Mouse (Mus musculus) cerebellum, adult 18-20 months (tissue): ENCODE measurements around the gene B9d2.
"Not testable (repeated sequence)": the region's sequence is repeated elsewhere in the genome, so short reads cannot be mapped to it uniquely, and the experiment has no call there.

Source experiments
- DNase-seq, 2 experiments: peaks; one replicate each; pipeline ENCODE4 v3.0.0; 2021

Gene B9d2

DNA sequence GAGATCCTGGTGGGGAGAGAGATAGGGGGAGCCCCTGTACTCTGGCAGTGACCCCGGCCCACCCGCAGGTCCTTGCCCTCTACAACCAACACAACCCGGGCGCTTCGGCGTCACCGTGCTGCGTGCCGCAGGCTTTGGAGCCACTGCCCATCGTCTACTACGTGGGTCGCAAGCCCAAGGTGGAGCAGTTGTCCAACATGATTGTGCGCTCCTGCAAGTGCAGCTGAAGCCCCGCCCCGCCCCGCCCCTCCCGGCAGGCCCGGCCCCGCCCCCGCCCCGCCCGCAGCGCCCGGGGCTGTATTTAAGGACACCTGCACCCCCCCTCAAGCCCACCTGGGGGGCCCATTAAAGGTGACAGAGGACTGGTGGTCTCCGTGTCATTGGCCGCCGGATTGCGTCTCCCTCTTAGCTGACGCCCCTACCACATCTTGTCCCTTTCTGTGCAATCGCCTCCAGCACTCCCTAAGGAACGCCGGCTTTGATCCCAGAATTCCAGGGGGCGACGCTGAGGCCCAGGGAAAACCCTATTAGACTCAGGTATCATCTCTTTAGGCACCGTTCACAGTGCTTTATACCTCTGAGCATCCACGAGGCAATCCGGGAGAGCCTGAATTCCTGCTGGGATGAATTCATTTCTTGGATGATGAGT is 24.3 kb downstream of the B9d2 start:
- no peak for DNase-seq

DNA sequence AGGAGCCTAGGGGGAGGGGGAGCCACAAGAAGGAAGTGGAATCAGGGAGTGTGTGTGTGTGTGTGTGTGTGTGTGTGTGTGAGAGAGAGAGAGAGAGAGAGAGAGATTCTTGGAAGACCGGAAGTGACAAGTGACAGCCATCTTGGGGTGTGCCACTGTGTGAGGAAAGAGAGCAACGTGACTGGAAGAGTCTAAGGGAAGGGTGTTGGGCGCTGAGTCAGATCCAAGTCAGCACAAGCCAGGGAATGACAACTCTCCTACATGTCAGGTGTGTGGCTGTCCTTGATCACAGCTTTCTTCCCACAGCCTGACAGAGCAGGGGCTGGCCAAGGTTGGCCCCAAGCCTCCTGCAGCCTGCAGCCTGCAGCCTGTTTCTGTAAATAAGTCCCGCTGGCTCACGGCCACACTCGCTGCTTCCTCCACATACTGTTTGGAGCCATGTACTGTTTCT is 25.2 kb downstream of the B9d2 start:
- no peak for DNase-seq

DNA sequence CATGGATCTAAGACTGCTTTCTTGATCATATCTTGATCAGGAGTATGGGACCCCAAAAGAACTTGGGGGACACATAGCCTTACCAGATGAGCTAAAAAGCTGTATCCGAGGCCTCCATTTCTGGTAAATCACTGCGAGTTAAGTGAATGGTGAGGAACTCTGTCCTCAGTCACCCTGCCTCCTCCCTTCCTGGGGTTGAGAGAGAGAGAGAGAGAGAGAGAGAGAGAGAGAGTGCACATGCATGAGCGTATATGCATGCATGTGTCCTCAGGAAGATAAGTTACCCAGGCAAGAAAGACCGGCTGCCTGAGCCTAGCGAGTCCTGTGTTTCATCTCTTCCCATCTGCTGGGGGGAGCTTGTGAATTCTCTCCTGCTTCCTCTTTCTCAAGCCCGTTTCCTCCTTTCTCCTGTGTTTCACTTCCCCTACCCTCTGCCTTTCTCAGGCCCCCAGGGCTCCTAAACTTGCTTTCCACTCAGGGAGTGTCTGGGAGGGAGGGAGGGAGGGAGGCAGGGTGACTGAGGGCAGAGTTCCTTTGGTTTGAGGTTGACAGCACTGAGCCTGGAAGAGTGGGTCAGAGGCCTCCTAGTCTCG is 26.1 kb downstream of the B9d2 start:
- DNase-seq = no peak

GRCm38 (mm10) chr7:25707581-25708292 is 27.2 kb downstream of the B9d2 start:
- no peak for DNase-seq

DNA sequence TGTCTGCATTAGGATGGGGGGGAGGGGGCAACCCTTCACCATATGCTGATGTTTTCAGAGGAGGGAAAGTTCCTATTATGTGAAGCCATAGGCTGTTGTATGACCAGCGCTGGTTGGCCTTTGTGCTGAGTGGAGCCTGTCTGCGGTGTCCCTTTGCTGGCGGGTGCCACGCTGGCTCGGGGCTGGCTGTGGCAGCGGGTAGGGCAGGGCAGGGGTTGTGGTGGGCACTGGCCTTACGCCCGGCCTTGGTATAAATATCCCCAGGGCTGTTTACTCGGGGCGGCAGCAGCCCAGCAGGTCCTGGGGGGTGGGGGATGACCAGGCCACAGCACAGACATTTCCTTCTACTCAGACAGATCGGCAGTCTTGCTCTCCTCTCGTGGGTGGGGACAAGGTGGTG is 29.4 kb downstream of the B9d2 start:
- DNase-seq = no peak

DNA sequence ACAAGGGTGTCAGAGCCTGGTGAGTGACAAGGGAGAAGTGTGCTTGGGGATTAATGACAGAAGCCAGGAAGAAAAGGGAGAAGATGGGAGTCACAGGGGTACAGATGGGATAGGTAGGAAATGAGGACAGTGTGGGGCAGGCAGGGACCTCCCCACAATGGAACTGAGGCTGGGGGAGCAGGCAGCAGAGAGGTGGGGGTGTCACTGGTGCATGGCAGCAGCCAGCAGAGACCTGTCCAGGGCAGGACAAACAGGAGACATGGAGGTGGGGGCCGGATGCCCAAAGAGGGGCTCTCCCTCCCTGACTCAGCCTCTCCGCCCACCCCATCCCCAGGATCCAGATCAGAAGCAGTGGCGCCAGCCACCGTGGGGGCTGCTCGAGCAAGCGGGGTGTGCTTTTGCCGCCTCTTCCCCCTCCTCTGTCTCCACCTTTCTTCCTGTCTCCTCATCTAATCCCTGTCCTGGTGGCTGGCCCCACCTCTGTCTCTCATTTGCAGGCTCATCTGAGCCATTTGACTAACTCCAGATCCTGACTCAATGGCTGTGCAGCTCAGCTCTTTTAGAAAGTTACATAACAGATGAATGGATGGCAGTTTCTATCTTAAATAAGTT is 30.0 kb downstream of the B9d2 start:
- no peak for DNase-seq

- no peak for DNase-seq
These were observed 30.6 kb downstream of the B9d2 start for GRCm38 (mm10) chr7:25711165-25711564.

DNA sequence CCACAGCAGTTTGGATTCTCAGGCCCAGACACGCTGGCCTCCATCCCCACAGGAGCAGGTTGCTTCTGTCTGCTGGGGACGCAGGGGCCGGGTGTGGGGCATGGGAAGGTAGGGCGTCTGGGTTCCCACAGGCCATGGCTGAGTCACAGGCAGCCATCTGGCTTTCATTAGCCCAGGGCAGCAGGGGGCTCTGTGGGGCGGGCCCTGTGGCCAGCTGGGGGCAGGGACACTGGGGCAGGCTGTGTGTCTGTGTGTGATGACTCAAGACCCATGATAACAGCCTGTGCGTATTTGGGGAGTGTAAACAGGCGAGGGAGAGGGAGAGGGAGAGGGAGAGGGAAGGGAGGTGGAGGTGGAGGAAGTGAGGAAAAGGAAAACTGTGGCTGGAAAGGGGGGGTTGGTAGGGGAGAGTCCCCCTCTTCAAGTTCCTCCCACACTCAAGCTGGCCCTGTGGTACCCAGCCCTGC is 31.2 kb downstream of the B9d2 start:
- peak; percentile 64 to 67 for DNase-seq

DNA sequence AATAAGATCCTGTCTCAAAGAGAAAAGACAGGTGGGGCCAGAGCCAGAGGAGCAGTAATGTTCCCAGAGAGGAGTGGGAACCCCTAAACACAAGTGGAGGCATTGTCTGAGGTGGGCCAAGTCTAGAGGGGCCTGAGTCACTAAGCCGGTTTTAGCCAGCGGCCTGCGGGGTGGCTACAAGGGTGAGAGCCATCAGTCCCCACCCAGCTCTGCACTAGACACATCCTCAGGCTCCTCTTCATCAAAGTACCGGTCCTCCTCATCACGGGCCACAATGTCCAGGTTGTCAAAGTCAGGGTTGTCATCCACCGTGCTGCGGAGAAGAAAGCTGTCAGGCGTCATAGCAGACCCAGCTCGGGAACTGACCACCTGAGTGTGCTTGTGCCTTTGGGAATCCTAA is 32.2 kb downstream of the B9d2 start:
- DNase-seq = no peak

DNA sequence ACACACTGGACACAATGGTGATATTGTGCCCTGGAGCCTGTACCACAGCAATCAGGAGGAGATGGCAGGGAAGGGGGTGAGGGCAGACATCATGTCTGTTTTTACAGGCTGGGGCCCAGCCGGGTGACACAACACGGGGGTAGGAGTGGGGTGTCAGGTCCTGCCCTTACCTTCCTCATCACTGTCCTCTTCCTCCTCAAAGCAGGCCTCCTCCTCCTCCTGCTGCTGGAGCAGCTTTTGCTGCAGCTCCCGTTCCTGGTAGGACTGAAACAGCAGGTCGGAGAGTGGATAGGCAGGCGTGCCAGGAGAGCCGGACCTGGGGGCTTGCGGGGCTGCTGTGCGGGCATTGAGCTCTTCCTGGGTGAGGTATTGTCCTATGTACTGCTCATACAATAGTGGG is 34.0 kb downstream of the B9d2 start:
- DNase-seq = no peak

DNA sequence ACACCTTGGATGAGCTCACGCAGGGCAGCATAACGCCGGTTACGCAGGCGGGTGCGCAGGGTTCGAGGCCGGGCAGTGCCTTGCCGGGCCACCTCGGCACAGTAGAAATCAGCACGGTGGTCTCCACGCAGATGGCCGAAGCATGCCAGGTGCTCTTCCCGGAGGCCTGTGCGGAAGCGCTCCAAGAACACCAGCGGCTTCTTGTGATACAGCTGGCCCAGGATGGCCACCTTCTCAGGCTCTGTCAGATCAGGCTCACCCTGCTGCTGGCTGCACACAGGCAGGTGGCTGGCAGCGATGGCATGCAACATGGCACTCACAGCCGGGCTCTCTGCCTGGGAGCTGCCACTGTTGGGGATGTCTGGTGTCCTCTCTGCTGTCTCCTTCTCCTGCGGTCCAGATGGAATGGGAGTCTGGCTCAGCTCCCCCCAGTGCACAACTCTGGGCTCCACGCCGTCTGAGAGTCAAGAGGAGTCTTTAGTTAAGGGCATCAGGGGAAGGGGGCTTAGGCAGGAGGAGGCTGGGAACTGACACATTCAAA is 35.2 kb downstream of the B9d2 start:
- DNase-seq = no peak

- DNase-seq = no peak
These were observed 36.9 kb downstream of the B9d2 start for GRCm38 (mm10) chr7:25717478-25717877.

DNA sequence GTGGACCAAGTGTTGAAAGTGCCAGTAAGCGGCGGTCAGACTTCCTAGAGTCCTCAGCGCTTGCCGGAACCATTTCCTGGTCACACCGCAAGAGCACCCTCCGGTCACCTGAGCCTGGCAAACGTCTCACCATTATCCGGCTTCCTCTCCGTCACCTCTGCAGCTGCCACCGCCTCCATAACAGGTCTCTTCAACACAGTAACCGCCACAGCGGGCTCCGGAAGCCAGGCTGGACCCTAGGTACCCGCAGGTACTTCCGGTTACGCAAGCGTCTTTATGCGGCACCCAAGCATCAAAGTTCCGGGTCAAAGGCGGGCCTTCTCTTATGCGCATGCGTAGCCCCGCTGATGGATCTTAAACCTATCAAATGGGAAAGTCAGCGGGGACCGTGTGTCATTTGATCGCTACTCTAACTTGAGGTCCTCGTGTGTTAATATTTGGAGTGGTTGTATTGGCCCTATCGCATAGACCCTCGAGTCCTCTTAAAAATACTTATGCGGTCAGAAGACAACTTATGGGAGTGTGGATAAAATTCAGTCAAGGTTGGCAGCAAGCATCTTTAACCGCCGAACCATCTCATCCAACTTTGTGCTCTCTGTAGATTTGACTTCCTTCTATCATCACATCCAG is 38.3 kb downstream of the B9d2 start, which contains the start of gene Ccdc97:
Ccdc97 (minus strand) TSS at position 301 of the 630 bp plus-strand sequence.
- DNase-seq = peak; percentile 94 to 95

GRCm38 (mm10) chr7:25719761-25720610 is 39.4 kb downstream of the B9d2 start:
- DNase-seq = peak; percentile 65 to 82

GRCm38 (mm10) chr7:25720760-25721159 is 40.2 kb downstream of the B9d2 start:
- DNase-seq = no peak

- not testable (repeated sequence) for DNase-seq
These were observed 41.2 kb downstream of the B9d2 start for GRCm38 (mm10) chr7:25721776-25722175.

DNA sequence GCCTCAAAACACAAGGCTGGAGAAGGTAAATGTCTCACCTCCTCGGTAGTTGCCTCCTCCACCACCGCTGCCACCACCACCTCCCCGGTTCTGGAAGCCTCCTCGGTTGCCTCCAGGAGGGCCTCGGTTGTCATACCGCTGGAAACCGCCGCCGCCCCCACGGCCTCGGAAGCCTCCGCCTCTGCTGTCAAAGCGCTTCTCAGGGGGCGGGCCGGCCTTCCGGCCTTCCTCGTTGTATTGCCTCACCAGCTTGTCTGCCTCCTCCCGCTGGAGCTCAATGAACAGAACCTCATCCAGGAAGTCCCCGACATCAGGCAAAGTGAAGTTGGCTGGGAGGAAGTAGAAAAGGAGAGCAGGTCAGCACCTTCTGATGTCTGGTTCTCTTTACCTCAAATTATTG is 45.3 kb downstream of the B9d2 start:
- no peak for DNase-seq

DNA sequence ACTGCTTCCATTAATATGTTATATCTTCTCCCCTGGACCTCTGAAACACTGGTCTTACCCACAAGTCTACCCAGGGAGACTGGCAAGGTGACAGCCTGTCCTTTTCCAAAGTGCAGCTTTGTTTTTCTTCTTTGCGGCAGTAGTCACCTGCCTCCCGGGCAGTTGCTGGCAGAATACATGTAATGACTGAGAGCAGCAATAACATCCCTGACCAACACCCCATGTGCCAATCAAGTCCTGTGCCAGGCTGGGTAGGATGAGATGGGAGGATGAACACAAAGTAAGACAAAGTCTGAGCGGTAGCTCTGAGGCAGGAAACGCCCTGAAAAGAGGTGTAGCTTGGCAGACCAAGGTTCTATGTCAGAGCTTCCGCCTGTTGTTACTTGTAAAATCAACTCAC is 47.2 kb downstream of the B9d2 start:
- DNase-seq = no peak

DNA sequence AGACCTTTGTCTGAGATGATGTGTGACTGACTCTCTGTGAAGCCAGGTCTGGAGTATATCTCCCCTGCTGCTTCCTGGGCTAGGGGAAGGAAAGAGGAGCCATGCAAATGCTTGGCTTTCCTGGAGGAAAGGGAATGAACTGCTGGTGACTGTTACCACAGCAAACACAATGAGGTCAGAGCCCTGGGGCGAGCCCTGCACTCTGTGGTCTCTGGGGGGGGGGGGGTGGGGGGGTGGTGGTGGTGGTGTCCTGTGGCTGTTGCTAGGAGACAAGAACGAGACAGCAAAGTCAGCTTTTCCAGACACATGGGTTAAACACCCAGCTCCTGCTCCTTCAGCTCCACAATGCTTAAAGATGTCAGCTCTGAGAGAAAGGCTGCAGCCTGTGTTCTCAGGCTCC is 48.8 kb downstream of the B9d2 start:
- no peak for DNase-seq

DNA sequence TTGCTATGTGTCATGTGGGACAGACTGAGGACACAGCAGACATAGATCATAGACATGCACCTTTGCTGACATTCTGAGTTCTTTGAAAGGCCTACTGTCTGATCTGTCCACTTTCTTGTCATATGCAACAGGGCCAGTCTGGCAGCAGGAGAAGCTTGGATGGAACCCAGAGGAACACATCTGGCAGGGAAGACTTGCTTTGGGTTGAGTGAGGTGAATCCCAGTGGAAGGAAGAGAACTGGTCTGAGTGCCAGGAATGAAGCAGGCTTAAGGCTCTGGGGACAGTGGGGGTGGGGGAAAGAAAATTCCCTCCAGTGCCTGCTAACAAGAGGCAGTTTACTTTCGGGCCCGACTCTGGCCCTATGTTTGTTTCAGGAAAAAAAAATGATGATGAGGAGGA is 49.3 kb downstream of the B9d2 start:
- no peak for DNase-seq

GRCm38 (mm10) chr7:25731294-25732055 is 50.9 kb downstream of the B9d2 start:
- DNase-seq = no peak
